Mouse (Mus musculus) stomach, postnatal 0 days (tissue): ENCODE measurements around the gene Stim1.

Experiments
- CTCF ChIP-seq: IDR thresholded peaks from 2 replicates; pipeline ENCODE4 v1.5.1; 2016; ENCODE audit warnings: antibody characterized with exemption, low read depth, mild to moderate bottlenecking, moderate library complexity
- EP300 ChIP-seq: optimal IDR thresholded peaks from 2 replicates; pipeline ENCODE3; 2016; ENCODE audit warnings: antibody characterized with exemption

DNA sequence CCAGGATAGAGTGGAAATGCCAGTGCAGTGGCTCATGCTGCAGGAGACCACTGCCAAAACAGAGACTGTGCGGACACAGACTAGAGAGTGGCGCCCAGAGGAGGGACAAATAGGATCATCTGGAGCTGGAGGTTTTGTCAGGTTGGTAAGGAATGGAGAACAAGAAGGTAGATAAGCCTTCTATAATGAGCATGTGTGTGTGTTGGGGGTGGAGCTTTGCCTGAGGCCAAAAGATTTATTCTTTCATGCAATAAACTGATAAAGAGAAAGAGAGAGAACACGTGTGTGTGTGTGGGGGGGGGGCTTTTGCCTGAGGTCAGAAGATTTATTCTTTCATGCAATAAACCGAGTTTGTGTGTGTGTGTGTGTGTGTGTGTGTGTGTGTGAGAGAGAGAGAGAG, 34.5 kb upstream of the Stim1 start:
- TF ChIP-seq EP300, result no peak
- TF ChIP-seq CTCF, result no peak
